Mouse (Mus musculus) intestine, embryonic 16.5 days (tissue): ENCODE measurements around the gene Hist2h2ab. TPM values are rescaled to one million over a fixed set of nuclear protein-coding genes. Genes with fewer than 3 reads are reported as not detected.

Experiments
- microRNA-seq: library from miRNA; unstranded; fragments of <30 nt; microRNA quantifications from one replicate; pipeline ENCODE4, GENCODE M21; 2016
- polyA plus RNA-seq: library from polyadenylated mRNA; unstranded; fragments of >200 nt; fragmentation: Nextera tagmentation; extraction: Ambion mirVana; gene quantifications from 2 replicates; pipeline ENCODE4 v1.2.1, GENCODE M21; 2015

The Hist2h2ab gene
- polyA plus RNA-seq, 1 experiment from 2014 or later = 0.70 TPM

Small RNA genes lying within 50 kb of the gene (microRNA-seq; reads per million reads assigned to microRNA genes)
- gene Gm44492 = not detected
- gene Gm47311 = not detected
- gene Gm47313 = not detected

Other genes starting within 250 kb of the Hist2h2ab start
- 17.3 and 17.7 TPM in 2 replicates for gene Plekho1, start 223.9 kb upstream of the Hist2h2ab start, polyA plus RNA-seq
- gene Vps45, start 161.4 kb upstream of the Hist2h2ab start, polyA plus RNA-seq = 28.0 and 28.5 TPM in 2 replicates
- 14.7 and 15.5 TPM in 2 replicates for gene Otud7b, start 115.3 kb upstream of the Hist2h2ab start, polyA plus RNA-seq
- gene Mtmr11, start 57.9 kb upstream of the Hist2h2ab start, polyA plus RNA-seq = 24.5 TPM in 2 replicates
- gene Sf3b4, start 47.5 kb upstream of the Hist2h2ab start, polyA plus RNA-seq = 142 and 154 TPM in 2 replicates
- gene Sv2a, start 38.7 kb upstream of the Hist2h2ab start, polyA plus RNA-seq = 3.2 and 3.4 TPM in 2 replicates
- 65.2 and 66.2 TPM in 2 replicates for gene Bola1, start 156 bp upstream of the Hist2h2ab start, polyA plus RNA-seq
- gene Hist2h2ac, start 1.0 kb downstream of the Hist2h2ab start, polyA plus RNA-seq = 2.8 and 4.7 TPM in 2 replicates
- gene Hist2h2be, start 1.3 kb downstream of the Hist2h2ab start, polyA plus RNA-seq = 6.7 and 7.3 TPM in 2 replicates
- 2.9 and 3.7 TPM in 2 replicates for gene Hist2h3c2, start 19.3 kb downstream of the Hist2h2ab start, polyA plus RNA-seq
- gene Hist2h2aa2, start 20.4 kb downstream of the Hist2h2ab start, polyA plus RNA-seq = 37.3 and 43.2 TPM in 2 replicates
- 13.7 and 14.1 TPM in 2 replicates for gene Hist2h2aa1, start 25.6 kb downstream of the Hist2h2ab start, polyA plus RNA-seq
- gene Hist2h3c1, start 26.8 kb downstream of the Hist2h2ab start, polyA plus RNA-seq = 1.3 and 1.8 TPM in 2 replicates
- gene Hist2h4, start 43.4 kb downstream of the Hist2h2ab start, polyA plus RNA-seq = 5.3 and 5.8 TPM in 2 replicates
- gene Hist2h3b, start 48.8 kb downstream of the Hist2h2ab start, polyA plus RNA-seq = 21.2 and 30.8 TPM in 2 replicates
- 5.3 and 6.2 TPM in 2 replicates for gene Hist2h2bb, start 49.9 kb downstream of the Hist2h2ab start, polyA plus RNA-seq
- gene Fcgr1, start 74.1 kb downstream of the Hist2h2ab start, polyA plus RNA-seq = 3.6 and 3.7 TPM in 2 replicates
- gene BC107364, start 232.4 kb downstream of the Hist2h2ab start, polyA plus RNA-seq = 0.12 and 0.21 TPM in 2 replicates